Mouse (Mus musculus) T-cell, adult 2 months (primary cell): Measurements from ENCODE around the gene Prr36.

Experiments used
- DNase-seq: peaks from one replicate; pipeline ENCODE4 v3.0.0; 2022; ENCODE audit warnings: low spot score

The Prr36 gene

DNA sequence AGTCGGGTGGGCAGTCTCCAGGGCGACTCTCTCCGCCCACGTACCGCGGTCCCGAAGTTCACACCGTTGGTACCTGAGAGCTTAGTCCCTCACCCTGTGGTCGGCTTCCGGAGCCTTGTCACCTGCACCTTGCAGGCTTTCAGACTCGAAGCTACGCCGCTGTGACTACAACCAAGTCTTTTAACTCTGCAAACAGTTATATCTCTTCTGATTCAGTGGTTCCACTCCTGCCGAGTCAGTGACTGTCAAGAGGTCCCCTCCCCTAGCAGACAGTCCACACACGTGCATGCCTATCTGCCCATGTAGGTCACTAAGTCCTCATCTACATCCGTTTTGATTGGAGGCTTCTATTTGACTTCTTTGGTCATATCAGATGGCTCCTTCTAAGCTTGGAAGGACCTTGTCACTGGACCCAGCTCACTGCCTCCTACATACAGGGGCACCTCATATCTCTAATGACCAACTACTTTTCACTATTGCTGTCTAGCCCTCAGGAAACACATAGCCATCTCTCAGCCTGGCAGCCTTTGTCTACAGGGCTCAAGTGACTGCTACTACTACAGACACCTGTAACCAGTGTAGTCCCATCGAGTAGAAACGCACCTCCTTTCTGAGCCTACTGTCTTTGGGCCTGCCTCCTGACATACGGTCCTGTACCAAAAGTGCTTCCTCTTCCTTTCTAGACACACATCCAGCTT lies 22.1 kb upstream of the Prr36 start:
- DNase-seq: no peak

DNA sequence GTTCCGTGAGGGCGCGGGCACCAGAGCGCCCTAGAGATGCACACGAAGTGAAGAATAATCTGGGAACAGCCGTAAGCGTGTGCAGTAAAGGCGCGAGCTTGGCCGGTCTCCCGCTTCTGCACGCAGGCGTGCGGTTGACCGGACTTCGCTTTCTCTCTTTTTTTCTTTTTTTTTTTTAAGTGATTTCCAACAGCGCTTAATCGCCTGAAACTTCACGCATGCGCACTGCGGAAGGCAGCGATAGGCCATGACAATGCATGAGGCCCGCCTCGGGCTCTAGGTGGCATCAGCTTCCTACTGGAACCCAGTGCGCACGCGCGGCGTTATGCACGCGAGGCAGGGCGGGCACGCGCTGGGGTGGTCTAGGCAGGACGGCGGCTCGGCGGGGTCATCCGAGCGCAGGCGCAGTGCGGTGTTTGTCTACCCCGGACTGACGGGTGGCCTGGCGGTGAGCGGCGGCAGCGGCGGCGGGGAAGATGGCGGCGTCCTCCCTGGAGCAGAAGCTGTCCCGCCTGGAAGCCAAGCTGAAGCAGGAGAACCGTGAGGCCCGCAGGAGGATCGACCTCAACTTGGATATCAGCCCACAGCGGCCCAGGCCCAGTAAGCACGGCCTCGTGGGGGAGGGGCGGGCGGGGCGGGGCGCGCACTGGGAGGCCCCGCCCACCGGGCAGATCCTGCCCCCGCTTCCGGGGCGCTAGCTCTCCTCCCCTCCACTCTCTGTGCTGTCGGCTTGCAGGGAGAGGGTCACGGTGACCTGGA lies 21.4 kb upstream of the Prr36 start, which contains the start of the genes Map2k7 and Gm49320:
Gene Map2k7 (plus strand): TSS at position 307 of the 759 bp plus-strand sequence.
Gene Gm49320 (plus strand): TSS at position 432 of the 759 bp plus-strand sequence.
- DNase-seq: peak; percentile 100

DNA sequence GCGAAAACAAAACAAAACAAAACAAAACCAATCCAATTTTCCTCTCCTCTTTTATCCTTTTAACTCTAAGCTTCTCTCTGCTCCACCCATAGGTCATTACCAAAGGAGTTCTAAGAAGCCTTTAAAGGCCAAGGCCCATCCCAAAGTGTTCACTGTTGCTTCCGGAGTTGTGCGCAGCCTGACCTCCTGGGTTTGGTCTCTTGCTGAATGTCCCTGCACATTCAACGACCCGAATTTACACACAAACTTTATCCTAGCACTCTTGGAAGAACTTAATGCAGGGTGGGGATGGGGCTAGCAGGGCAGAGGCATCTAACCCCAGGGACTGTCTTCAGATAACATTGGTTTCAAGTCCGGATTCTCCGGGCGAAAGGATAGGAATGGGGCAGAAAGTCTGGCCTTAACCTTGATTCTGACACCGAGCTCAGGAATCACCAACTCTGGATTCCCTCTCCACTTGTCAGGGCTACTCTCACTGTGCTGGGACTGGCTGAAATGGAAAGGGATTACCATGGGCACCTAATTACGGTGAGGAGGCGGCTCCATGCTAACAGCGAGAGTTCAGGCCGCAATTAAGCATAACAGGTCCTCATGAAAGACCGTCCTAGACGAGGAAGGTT lies 20.7 kb upstream of the Prr36 start:
- no peak for DNase-seq

- no peak for DNase-seq
Observed at GRCm38 (mm10) chr8:4230612-4231351, 13.5 kb upstream of the Prr36 start.

DNA sequence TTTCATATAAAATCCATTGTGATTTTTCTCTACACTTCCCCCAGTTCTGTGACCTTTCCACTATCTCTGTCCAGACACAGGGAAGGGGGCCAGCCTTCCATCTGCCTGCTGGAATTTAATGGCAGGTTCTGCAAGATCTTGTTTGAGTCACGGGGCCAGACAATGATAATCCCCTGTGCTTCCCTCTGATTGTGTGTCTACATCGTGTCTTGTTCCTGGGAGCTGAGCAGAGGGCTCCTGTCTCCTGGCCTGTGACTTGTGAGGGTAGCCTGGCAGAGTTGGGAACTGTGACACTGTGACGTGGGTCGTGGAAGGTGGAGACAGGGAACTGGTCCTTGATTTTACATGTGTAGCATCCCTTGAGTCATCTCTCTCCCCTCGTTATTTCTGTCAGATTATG lies 12.5 kb upstream of the Prr36 start:
- no peak for DNase-seq

DNA sequence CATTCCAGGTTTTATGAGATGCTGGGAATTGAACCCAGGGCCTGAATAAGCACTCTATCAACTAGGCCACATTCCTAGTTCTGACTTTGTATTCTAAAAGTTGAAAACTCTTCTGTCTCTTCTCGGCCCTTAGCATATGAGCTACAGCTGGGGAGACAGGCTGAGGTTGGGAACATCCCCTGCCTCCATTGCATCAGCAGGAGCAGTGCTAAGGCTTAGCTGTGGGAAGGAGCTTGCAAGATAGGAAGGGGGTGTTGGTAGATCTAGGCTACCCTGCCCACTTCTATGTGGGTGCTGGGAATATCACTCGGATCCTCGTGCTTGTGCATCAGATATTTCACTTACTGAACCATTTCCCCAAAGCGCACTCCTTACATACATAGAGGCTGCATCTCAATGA lies 10.7 kb upstream of the Prr36 start:
- DNase-seq: no peak

DNA sequence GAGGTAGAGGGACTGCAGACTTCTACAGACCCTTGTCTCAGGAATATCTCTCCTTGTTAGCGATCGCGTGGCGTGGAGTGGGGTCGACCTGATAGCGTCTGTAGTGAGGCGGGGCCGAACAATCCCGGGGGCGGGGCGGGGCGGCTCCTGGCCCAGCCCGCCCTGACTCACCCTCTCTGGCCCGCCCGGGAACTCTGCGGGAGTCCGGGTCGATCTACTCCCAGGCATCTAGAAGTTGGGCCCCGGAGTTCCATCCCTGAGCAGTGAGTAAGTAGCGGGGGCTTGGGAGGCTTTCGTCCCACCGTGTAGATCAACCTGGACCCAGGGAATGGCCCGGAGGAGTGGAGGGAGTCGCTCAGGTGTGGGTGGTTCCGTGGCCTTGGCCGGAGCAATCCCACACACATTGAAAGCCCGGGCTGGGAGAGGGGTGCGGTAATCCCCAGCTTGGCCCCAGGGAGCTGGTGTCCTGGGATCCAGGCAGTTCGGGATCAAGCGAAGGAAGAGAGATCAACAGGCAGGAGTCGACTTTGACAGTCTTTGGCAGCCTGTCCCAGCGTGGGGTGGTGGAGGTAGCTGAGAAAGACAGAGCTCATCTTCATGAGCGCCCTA lies 9.6 kb upstream of the Prr36 start, which contains the start of gene Lrrc8e:
Gene Lrrc8e (plus strand): TSS at position 89 of the 609 bp plus-strand sequence.
- DNase-seq: no peak

DNA sequence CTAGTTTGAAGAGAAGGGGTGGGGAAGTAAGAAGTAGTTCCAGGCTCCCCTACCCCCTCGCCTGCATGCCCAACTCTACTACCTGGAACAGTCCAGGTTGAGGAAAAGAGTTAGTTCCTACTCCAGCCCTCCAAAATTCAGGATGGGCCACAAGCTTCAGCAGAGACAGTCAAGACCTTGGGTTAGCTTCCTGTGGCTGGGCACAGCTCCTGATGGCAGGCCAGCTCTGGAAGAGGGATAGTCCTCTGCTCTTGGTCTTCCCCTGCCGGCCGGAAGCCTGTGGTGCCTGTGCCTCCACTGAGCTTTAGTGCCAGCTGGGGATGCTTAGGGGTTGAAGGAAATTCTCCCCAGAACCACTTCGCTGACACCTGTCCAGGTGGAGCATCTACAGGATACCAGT lies 9.1 kb upstream of the Prr36 start:
- no peak for DNase-seq

- no peak for DNase-seq
Observed at GRCm38 (mm10) chr8:4222059-4222458, 4.8 kb upstream of the Prr36 start.

- no peak for DNase-seq
Observed at GRCm38 (mm10) chr8:4219617-4220016, 2.4 kb upstream of the Prr36 start.

GRCm38 (mm10) chr8:4216296-4216695 lies 963 bp downstream of the Prr36 start:
- no peak for DNase-seq

DNA sequence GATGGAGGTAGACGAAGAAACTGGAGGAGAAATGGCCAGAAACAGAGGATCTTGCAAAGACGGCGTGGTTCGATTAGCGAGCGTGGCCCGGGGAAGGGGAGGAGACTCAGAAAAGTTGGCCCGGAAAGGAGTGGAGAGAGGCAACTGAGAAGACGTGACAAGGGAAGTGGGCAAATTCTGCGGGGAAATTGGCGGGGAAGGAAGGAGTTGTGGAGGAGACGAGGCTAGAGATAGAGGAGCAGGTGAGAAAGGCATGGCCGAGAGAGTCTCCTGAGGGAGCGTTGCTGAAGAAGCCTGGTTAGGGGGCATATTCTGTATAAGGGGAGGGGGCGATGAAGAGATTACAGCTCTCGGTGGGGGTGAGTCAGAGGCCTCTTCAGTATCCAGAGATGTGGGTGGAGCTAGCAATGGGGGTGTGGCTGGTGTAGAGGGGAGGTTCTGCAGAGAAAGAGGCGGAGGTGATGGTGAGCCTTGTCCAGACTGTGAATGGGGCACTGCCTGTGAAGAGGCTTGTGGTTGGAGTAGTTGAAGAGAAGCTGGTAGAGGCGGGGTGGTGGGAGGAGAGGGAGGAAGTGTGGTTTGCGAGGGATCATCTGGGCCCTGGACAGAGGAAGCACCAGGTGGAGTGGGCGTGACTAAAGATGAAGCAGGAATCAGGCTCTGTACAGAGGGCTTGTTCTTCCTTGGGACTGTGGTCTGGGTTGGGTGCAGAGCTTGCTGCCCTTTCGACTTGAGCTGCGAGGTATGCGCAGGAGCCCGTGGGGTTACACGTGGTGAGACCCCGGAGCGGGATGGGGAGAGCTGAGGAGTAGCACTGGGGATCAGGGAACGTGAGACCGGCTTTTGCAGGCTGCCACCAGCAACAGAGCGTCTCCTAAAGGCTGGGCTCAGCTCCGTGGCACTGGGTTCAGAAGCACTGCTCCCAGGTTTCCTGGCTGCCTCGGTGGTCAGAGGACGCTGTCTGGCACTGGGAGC lies 3.0 kb downstream of the Prr36 start:
- peak; percentile 73 for DNase-seq

GRCm38 (mm10) chr8:4213210-4214005 lies 3.9 kb downstream of the Prr36 start:
- peak; percentile 38 for DNase-seq

- DNase-seq: peak; percentile 12
Observed at GRCm38 (mm10) chr8:4212809-4213209, 4.5 kb downstream of the Prr36 start.

GRCm38 (mm10) chr8:4211097-4211496 lies 6.2 kb downstream of the Prr36 start:
- DNase-seq: no peak

- DNase-seq: no peak
Observed at GRCm38 (mm10) chr8:4207016-4207350, 10.3 kb downstream of the Prr36 start.

GRCm38 (mm10) chr8:4206182-4207015 lies 10.9 kb downstream of the Prr36 start:
- no peak for DNase-seq

- no peak for DNase-seq
Observed at GRCm38 (mm10) chr8:4205246-4206123, 11.8 kb downstream of the Prr36 start.
